Mouse (Mus musculus) MEL-GATA-1-ER (cell line): ENCODE results near the gene Mpc1.
A peak's percentile ranks its signal among the peaks of the same experiment; 100 is the strongest.

Experiments
- DNase-seq: peaks from one replicate; pipeline ENCODE4 v3.0.0-alpha.2; 2012; ENCODE audit warnings: low read depth; ENCODE audit errors: extremely low read depth

Gene Mpc1

GRCm38 (mm10) chr17:8282821-8283525, at the start of gene Mpc1:
Gene Mpc1 (plus strand): TSS chr17:8282904.
- peak; percentile 55 for DNase-seq

DNA sequence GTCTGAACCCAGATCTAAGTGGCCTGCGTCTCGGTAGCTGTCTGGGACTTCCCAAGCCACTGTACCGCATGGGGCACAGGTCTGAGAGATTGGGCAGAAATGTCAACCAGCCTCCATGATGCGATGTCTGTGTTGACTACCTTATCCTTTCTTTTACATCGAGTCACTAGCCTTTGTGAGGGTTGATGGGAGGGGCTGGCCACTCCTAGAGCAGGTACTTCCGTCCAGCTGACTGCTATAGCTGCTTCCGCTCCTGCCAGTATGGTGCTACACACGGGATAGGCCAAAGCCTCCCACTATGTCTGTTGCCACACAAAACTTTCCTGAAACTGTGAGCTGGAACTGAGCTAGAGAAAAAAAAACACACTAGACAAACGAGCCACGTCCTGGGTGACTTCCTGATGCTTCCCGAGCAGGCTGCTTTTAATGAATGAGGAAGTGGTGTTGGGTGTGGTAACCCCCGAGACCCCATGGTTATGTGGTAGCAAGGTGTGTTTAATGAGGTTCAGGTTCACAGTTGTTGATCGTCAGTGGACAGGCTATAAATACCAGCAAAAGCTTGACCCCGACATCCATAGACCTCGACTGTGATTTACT, 49.0 kb upstream of the Mpc1 start:
- DNase-seq = no peak

GRCm38 (mm10) chr17:8234537-8234936, 48.2 kb upstream of the Mpc1 start:
- no peak for DNase-seq

DNA sequence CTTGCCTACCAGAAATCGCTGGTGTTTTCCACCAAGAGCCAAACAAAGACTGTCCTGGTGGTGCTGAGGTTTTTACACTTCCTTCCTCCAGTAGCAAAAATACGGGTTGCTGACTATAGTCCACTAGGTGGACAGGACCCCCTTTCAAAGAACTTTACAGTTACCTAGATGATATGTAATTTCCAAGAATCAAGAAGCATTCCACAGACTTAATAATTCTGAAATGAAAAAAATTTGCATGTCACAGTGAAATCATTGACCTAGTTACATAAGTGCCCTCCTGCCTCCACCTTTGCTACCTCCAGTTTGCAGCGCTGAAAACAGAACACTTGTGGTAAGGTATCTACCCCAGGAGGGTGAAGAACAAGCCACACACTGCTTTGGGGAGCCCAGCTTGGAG, 47.0 kb upstream of the Mpc1 start, which contains the start of gene Ccr6:
Ccr6 (plus strand) TSS at position 301 of the 400 bp plus-strand sequence.
- no peak for DNase-seq

DNA sequence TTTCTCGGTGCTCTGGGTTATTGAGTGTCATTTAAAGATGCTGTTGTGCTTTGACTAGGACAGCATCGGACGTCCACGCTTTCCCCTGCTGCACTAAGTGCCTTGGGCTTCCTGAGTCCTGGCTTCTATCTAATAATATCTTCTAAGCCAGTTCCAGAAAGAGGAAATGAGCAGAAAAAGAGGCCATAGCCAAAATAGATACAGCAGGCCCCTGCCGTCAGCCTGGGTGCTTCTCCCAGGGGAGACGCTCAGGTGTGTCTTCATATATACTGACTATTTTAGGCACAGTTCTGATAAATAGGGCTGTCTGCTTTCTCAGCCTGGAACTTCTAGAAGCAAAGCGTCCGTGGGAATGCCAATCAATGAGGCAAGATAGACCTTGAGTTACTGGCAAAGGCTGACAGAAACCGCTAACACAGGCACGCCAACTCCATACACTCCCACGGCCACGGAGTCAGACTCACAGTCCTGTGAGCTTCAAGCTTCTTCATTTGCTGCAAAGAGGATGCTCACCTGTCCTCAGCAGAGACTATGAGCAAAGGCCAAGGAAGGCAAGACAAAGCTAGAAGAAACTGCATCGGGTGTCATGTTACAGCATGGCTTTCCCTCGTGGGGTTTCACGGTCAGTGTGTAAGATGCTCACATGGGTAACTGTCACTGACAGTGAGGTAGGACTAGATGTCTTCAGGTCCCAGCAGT, 44.5 kb upstream of the Mpc1 start:
- no peak for DNase-seq

DNA sequence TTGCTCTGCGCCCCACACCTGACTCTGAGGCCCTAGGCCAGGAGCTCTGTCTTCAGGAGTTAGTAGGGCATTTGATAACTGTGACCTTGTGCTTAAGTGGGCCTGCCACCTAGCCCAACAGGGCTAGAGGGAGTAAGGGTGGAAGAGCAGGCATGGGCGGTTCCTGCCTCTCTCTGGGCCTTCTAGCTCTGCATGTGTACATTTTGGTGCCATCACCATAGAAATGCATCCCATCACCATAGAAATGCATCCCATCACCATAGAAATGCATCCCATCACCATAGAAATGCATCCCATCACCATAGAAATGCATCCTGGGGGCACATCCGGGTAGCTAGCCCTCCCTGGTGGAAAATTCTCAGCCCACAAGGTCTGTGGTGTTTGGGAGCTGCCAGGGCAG, 43.1 kb upstream of the Mpc1 start:
- DNase-seq = no peak

GRCm38 (mm10) chr17:8240517-8240916, 42.2 kb upstream of the Mpc1 start:
- no peak for DNase-seq

DNA sequence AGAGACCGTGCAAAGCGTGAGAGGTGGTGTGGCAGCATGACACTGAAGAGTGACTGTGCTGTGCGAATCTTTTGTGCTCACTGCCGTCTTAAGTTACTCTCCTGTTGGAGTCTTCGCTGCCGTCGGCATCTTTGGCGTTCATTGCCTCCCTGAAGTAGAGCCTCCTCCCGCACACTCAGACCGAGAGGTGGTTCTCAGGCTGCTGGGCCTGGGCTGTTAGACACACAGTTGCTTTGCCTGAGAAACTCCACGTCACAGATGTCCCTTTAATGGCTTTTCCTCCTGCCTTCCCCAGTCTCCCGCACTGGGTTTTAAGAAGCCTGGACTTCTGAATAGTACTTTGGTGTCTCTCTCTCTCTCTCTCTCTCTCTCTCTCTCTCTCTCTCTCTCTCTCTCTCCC, 41.1 kb upstream of the Mpc1 start:
- DNase-seq = no peak

DNA sequence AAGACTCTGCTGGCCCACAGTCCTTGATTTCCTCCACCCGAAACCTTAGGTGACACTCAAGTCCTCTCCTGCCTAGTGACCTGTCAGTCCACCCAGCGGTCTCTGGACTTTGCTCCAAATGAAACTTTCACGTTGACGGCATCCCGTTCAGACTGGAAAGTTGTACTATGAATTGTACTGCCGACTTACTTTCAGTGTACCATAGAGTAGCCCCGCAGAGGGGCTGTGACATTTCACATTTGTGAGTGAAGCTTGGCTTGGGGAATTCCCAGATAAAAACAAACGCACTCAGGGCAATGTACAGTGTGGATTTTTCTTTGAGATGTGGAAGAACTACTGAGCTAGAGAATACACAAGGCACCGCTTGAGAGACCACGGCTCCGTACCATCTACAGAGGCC, 40.5 kb upstream of the Mpc1 start:
- DNase-seq = no peak

GRCm38 (mm10) chr17:8244124-8244523, 38.6 kb upstream of the Mpc1 start:
- no peak for DNase-seq

GRCm38 (mm10) chr17:8246102-8246754, 36.5 kb upstream of the Mpc1 start:
- no peak for DNase-seq

DNA sequence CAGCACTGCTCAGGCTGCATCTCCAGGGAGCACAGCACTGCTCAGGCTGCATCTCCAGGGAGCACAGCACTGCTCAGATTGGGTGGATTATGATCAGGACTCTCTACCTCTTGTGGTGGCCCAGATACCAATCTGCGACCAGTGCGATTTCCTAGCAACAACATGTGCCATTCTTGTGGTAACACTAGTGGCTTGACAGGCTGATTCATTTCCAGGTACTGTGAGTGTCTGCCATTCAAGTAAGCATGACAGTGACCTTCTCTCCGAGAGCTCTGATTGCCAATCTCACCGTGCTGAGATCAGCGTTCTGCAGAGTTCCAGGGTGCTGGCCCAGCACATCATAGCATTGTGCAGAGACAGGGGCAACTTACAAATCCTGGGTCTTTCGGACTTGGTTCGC, 31.0 kb upstream of the Mpc1 start:
- DNase-seq = no peak

DNA sequence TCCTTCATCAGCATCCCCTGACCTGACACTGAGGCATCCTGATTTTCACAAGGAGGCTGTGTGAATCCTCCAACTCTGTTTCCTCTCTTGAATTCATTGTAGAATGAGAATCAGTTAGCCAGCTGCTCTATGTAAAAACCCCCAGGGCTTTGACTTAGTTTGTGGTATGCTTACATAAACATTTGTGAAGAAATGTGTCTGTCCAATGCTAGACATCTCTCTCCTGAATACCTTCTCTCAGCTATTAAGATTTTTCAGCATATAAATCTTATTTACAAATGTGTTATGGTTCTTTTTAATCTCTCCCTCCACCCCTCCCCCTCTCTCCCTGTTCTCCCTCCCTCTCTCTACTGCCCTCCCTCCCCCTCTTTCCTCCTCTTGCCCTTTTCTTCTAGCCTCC, 28.4 kb upstream of the Mpc1 start:
- DNase-seq = no peak

DNA sequence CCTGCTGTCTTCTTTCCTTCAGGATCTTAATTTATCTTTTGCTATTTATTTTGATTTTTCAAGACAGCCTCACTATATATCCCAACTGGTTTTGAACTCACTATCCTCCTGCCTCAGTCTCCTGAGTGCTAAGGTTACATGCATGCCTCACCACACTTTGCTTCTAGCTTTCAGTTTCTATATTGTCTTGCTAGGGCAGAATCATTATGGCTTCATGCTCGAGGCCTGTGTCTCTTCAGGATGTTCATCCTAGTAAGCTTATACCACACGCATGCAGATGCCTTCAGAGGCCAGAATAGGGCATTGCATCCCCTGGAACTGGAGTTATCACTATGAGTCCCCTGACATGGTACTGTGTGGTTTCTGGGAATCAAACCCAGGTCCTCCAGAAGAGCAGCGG, 27.8 kb upstream of the Mpc1 start:
- no peak for DNase-seq

- peak; percentile 9 for DNase-seq
These were observed 27.1 kb upstream of the Mpc1 start for GRCm38 (mm10) chr17:8255583-8255982.

DNA sequence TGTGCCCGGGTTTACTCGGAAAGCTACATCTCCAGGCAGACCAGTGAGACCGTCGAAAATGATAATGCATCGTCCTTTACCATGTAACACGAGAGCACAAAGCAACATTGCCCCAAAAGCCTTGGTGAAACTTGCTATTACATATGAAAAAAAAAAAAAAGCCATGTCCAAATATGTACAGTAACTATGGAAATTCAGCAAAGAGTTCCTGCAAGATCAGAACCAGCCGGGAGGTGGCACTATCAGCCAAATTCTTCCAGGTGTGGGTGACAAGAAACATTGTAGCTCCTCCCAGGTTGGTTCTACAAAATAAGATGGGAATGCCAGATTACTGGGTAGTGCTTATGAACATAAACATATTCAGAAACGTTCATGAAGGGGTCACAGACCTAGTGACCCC, 25.7 kb upstream of the Mpc1 start:
- DNase-seq = no peak

- peak; percentile 44 for DNase-seq
These were observed 18.1 kb upstream of the Mpc1 start for GRCm38 (mm10) chr17:8264638-8265037.

DNA sequence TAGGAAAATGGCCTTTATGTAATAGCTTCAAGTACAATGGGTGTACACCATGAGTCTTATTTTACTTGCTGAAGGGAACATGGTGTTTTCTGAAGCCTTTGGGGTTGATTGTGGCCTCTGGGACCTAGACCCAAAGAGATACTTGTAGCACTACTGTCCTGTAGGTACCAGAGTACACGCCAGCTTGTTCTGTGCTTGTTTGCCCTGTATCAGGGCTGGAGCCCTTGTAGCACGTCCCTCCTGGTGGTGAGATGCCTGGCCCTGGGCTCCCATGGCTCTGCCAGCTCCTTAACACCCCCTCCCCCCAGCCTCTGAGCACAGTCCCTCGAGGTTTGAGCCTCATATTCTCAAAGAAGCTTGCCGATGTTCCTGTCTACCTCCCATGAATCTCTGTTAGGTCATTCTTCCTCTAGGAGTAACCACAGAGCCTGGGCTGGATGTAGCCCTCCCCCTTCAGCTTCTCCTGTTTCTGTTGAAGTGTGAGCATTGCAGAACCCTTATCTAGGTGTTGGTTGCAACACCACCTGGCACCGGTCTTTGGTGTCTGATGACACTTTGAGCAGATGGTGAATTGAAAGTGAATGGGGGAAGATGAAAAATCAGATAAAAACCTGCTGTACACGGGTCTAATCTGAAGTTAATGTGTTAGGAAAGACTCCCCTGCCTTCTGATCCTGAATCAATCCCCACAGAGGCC, 10.5 kb upstream of the Mpc1 start:
- DNase-seq = no peak

DNA sequence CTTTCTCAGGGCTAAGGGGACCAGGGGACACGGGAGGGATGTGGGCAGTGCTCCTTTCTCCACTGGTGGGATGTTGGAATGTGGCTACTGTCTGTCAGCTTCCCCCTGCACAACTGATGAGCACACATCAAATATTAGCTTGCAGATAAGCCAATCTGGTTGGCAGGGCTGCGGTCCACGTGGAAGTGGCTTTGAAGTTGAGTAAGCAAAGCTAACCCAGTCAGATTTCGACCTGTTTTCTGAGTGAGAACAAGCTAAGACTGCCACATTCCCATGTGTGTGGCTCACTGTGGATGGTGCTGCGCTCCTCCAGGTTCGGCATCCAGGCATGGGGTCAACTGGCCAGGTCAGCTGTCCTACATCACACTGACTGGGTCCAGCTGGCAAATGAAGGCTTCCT, 9.8 kb upstream of the Mpc1 start:
- no peak for DNase-seq

DNA sequence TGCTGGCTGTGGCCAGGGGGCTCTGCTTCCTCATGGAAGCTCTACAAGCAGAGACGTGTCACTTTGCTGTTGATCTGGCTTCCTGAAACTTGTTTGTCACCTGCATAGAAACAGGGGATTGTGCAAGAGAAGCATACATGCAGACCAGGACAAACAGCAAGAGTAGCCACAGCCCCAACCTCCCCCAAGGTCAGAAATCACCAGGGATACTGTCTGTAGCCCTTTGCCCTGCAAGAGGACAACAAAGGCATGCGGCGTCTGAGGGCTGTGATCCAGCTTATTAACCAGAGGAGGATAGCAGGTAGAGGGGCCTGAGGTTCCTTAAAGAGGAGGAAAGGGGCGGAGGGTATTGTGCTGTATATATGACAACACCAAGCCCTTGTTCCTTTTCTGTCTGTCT, 6.6 kb upstream of the Mpc1 start:
- DNase-seq = no peak

DNA sequence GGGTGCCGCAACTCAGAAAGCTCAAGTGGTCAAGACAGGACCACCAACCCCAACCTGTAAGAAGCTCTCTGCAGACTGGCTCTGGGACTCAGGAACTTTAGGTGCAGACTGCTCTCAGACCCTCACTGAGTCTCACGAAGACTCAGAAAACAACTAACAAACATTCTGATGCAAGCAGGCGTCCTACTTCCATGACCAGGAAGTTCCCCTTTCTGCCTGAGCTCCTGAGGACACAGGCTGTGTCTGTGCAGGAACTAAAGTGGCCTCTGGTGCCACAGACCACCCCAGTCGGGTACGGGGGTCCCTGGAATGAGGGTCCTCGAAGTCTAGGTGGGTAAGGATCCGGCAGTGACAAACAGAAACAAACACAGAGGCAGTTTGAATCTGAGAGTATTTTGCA, 6.0 kb upstream of the Mpc1 start:
- no peak for DNase-seq

DNA sequence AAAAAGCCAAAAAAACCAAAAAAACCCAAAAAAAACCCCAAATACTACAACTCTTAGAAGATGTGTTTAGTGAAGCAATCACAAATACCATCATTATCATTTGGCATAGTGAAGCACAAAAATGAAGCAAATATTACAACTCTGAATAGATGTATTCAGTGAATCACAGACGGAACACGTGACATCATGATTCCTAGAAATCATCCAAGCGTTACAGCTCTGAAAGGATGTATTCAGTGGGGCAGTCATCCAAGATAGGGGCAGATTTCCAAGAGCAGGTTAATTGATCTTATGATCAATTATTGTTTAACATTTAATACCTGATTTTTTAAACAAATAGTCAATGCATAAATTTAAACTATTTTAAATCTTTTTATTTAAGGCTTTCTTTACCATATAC, 5.4 kb upstream of the Mpc1 start:
- no peak for DNase-seq
